Mouse (Mus musculus) MEL (cell line): ENCODE measurements at regions not wholly inside any gene's neighbourhood (a gene's known extent, or its start where the extent isn't known, plus 50 kb on each side); places are given as distances from the start of the nearest gene placed in this dataset.

Source experiments
- DNase-seq: peaks from one replicate; pipeline ENCODE4 v3.0.0; 2011; ENCODE audit warnings: low read depth, low spot score
- H3K27ac ChIP-seq: 2 replicates; pipeline ENCODE4 v1.5.1; 2012; ENCODE audit warnings: low read depth, mild to moderate bottlenecking, control low read depth, low read length, moderate library complexity; ENCODE audit not compliant: control insufficient read depth
- H3K27me3 ChIP-seq, 2 experiments: fragments of 150-350 bp in 1 of 2; sonication (generic) in 1 of 2; 2 replicates each; pipeline ENCODE4 v1.6.1; 2012; ENCODE audit warnings: low read length in 2 of 2, mild to moderate bottlenecking in 2 of 2, improper control_type of control experiment in 1 of 2, moderate library complexity in 1 of 2; ENCODE audit not compliant: insufficient read depth in 2 of 2, control insufficient read depth in 1 of 2
- H3K36me3 ChIP-seq, 2 experiments: 2 replicates each; pipeline ENCODE4 v1.6.1; 2012 to 2014; ENCODE audit warnings: low read length in 2 of 2, improper control_type of control experiment in 1 of 2, inconsistent platforms in 1 of 2, mild to moderate bottlenecking in 1 of 2; ENCODE audit not compliant: insufficient read depth in 2 of 2, control insufficient read depth in 1 of 2
- H3K4me1 ChIP-seq, 2 experiments: fragments of 150-350 bp in 1 of 2; sonication (generic) in 1 of 2; 2 replicates each; pipeline ENCODE4 v1.6.1; 2012; ENCODE audit warnings: low read length in 2 of 2, improper control_type of control experiment in 1 of 2, mild to moderate bottlenecking in 1 of 2; ENCODE audit not compliant: insufficient read depth in 2 of 2, control insufficient read depth in 1 of 2
- H3K4me3 ChIP-seq, 2 experiments: fragments of 150-350 bp in 1 of 2; sonication (generic) in 1 of 2; 2 replicates each; pipeline ENCODE4 v1.5.1; 2012; ENCODE audit warnings: low read depth in 2 of 2, low read length in 2 of 2, mild to moderate bottlenecking in 2 of 2, moderate library complexity in 2 of 2, control low read depth in 1 of 2, improper control_type of control experiment in 1 of 2; ENCODE audit not compliant: control insufficient read depth in 1 of 2, insufficient read depth in 1 of 2
- H3K79me2 ChIP-seq: 2 replicates; pipeline ENCODE4 v1.6.1; 2012; ENCODE audit warnings: mild to moderate bottlenecking, low read length, moderate library complexity; ENCODE audit not compliant: control insufficient read depth, poor library complexity, insufficient read depth
- H3K9ac ChIP-seq: 2 replicates; pipeline ENCODE4 v1.6.1; 2012; ENCODE audit warnings: low read depth, mild to moderate bottlenecking, control low read depth, low read length, moderate library complexity; ENCODE audit not compliant: control insufficient read depth, poor library complexity, severe bottlenecking
- H3K9me3 ChIP-seq: fragments of 150-350 bp; sonication (generic); replicated peaks from 2 replicates; pipeline ENCODE4 v1.6.1; 2012; ENCODE audit warnings: mild to moderate bottlenecking, low read length, improper control_type of control experiment, moderate library complexity; ENCODE audit not compliant: insufficient read depth
- BHLHE40 ChIP-seq: IDR thresholded peaks from 2 replicates; pipeline ENCODE4 v1.6.1; 2012; ENCODE audit warnings: low read depth, mild to moderate bottlenecking, inconsistent platforms, low read length, improper control_type of control experiment, borderline replicate concordance
- CHD1 ChIP-seq: IDR thresholded peaks from 2 replicates; pipeline ENCODE4 v1.6.1; 2012; ENCODE audit warnings: low read depth, mild to moderate bottlenecking, inconsistent platforms, low read length, improper control_type of control experiment
- CHD2 ChIP-seq: IDR thresholded peaks from 2 replicates; pipeline ENCODE4 v1.6.1; 2011; ENCODE audit warnings: low read length, improper control_type of control experiment
- HCFC1 ChIP-seq: IDR thresholded peaks from 2 replicates; pipeline ENCODE4 v1.6.1; 2012; ENCODE audit warnings: low read depth, mild to moderate bottlenecking, inconsistent platforms, low read length, improper control_type of control experiment, moderate library complexity
- JUND ChIP-seq: IDR thresholded peaks from 2 replicates; pipeline ENCODE4 v1.6.1; 2011; ENCODE audit warnings: low read depth, mild to moderate bottlenecking, improper control_type of control experiment, low read length
- KAT2A ChIP-seq: conservative IDR thresholded peaks from 2 replicates; pipeline ENCODE4 v1.6.1; 2012; ENCODE audit warnings: low read depth, low read length, improper control_type of control experiment, inconsistent platforms
- MAFK ChIP-seq: IDR thresholded peaks from 2 replicates; pipeline ENCODE4 v1.6.1; 2011; ENCODE audit warnings: low read depth, mild to moderate bottlenecking, low read length, improper control_type of control experiment, borderline replicate concordance
- MAX ChIP-seq: IDR thresholded peaks from 2 replicates; pipeline ENCODE4 v1.6.1; 2011; ENCODE audit warnings: low read length, improper control_type of control experiment
- MXI1 ChIP-seq: IDR thresholded peaks from 2 replicates; pipeline ENCODE4 v1.6.1; 2011; ENCODE audit warnings: mild to moderate bottlenecking, low read depth, low read length, improper control_type of control experiment
- MYC ChIP-seq: IDR thresholded peaks from 2 replicates; pipeline ENCODE4 v1.6.1; 2011; ENCODE audit warnings: low read depth, mild to moderate bottlenecking, low read length, improper control_type of control experiment, moderate library complexity
- NELFE ChIP-seq: IDR thresholded peaks from 2 replicates; pipeline ENCODE4 v1.6.1; 2011; ENCODE audit warnings: low read depth, low read length, improper control_type of control experiment
- POLR2AphosphoS2 ChIP-seq: IDR thresholded peaks from 2 replicates; pipeline ENCODE4 v1.6.1; 2011; ENCODE audit warnings: low read length, improper control_type of control experiment
- POLR2AphosphoS5 ChIP-seq: IDR thresholded peaks from 2 replicates; pipeline ENCODE4 v1.6.1; 2012; ENCODE audit warnings: low read depth, borderline replicate concordance, mild to moderate bottlenecking, inconsistent platforms, low read length, moderate library complexity, mixed read lengths
- SIN3A ChIP-seq: IDR thresholded peaks from 2 replicates; pipeline ENCODE4 v1.6.1; 2012; ENCODE audit warnings: low read length, improper control_type of control experiment, inconsistent platforms
- TAL1 ChIP-seq: IDR thresholded peaks from 2 replicates; pipeline ENCODE4 v1.6.1; 2012; ENCODE audit warnings: mild to moderate bottlenecking, inconsistent platforms, low read length, moderate library complexity, mixed read lengths
- TBP ChIP-seq: IDR thresholded peaks from 2 replicates; pipeline ENCODE4 v1.8.0; 2011; ENCODE audit warnings: low read depth, low read length, improper control_type of control experiment
- TCF12 ChIP-seq: IDR thresholded peaks from 2 replicates; pipeline ENCODE4 v1.6.1; 2014; ENCODE audit warnings: low read depth, mild to moderate bottlenecking, inconsistent platforms, low read length, improper control_type of control experiment, moderate library complexity
- UBTF ChIP-seq: IDR thresholded peaks from 2 replicates; pipeline ENCODE4 v1.6.1; 2012; ENCODE audit warnings: low read depth, mild to moderate bottlenecking, inconsistent platforms, low read length, improper control_type of control experiment, moderate library complexity, borderline replicate concordance; ENCODE audit not compliant: insufficient read depth
- ZC3H11A ChIP-seq: IDR thresholded peaks from 2 replicates; pipeline ENCODE4 v1.6.1; 2012; ENCODE audit warnings: low read depth, mild to moderate bottlenecking, inconsistent platforms, low read length, improper control_type of control experiment
- ZKSCAN1 ChIP-seq: IDR thresholded peaks from 2 replicates; pipeline ENCODE4 v1.6.1; 2012; ENCODE audit warnings: low read depth, mild to moderate bottlenecking, inconsistent platforms, low read length, improper control_type of control experiment, moderate library complexity
- ZNF384 ChIP-seq: IDR thresholded peaks from 2 replicates; pipeline ENCODE4 v1.6.1; 2012; ENCODE audit warnings: low read depth, mild to moderate bottlenecking, inconsistent platforms, low read length, improper control_type of control experiment

- no peaks in the 10 kb centered on the region for H3K36me3 ChIP-seq
- no peaks in the 10 kb centered on the region for H3K4me1 ChIP-seq
- H3K9me3 ChIP-seq: no peaks in the 10 kb centered on the region
- H3K27ac ChIP-seq: no peak overlapping the region
- no peak overlapping the region for H3K9ac ChIP-seq
- H3K27me3 ChIP-seq: no peaks in the 10 kb centered on the region
- no peak for TF ChIP-seq SIN3A
- TF ChIP-seq ZC3H11A: no peak
- no peak for TF ChIP-seq MYC
- TF ChIP-seq POLR2AphosphoS2: no peak
- no peak for TF ChIP-seq KAT2A
- TF ChIP-seq BHLHE40: no peak
- TF ChIP-seq UBTF: no peak
- no peak for TF ChIP-seq MAFK
- TF ChIP-seq MAX: no peak
- no peak for TF ChIP-seq ZNF384
- TF ChIP-seq CHD2: no peak
- TF ChIP-seq TBP: no peak
- TF ChIP-seq JUND: no peak
- TF ChIP-seq TCF12: no peak
- TF ChIP-seq MXI1: no peak
- no peak for TF ChIP-seq NELFE
- TF ChIP-seq TAL1: no peak
- no peak for TF ChIP-seq CHD1
- H3K79me2 ChIP-seq: no peaks in the 10 kb centered on the region
- DNase-seq: no peak
- no peak overlapping the region for H3K4me3 ChIP-seq
Observed at GRCm38 (mm10) chr12:94150143-94150542, 1541.9 kb upstream of the Flrt2 start.

- no peak overlapping the region for H3K4me3 ChIP-seq
- DNase-seq: no peak
- no peaks in the 10 kb centered on the region for H3K9me3 ChIP-seq
- H3K36me3 ChIP-seq: no peaks in the 10 kb centered on the region
- no peaks in the 10 kb centered on the region for H3K27me3 ChIP-seq
- TF ChIP-seq HCFC1 (no peak), ZKSCAN1 (no peak), POLR2AphosphoS5 (no peak), NELFE (no peak)
- no peaks in the 10 kb centered on the region for H3K4me1 ChIP-seq
- H3K9ac ChIP-seq: no peak overlapping the region
- no peaks in the 10 kb centered on the region for H3K79me2 ChIP-seq
- no peak overlapping the region for H3K27ac ChIP-seq
Observed at GRCm38 (mm10) chr12:94155110-94155858, 1536.7 kb upstream of the Flrt2 start.
